Mouse (Mus musculus): ENCODE results near the gene Cpsf3. TPM values are rescaled to one million over a fixed set of nuclear protein-coding genes. Genes with fewer than 3 reads are reported as not detected.

Cpsf3 gene
- total and polyA plus RNA-seq, 3 experiments = 39.8 to 58.2 TPM; not detected in 1

- Histone ChIP-seq H3K27ac (ENCODE audit: control insufficient read depth, low read depth, low read length) (no peak overlapping the region), H3K9ac (ENCODE audit: control insufficient read depth, low read depth, low read length, poor library complexity, severe bottlenecking) (no peak overlapping the region), H3K4me1 (ENCODE audit: control insufficient read depth in 1 of 2, insufficient read depth in 2 of 2, low read length in 2 of 2) (no peaks in the 10 kb centered on the region), H3K36me3 (ENCODE audit: control insufficient read depth in 1 of 2, insufficient read depth in 2 of 2, low read length in 2 of 2) (no peaks in the 10 kb centered on the region), H3K4me3 (ENCODE audit: control insufficient read depth in 1 of 2, insufficient read depth in 1 of 2, low read depth in 2 of 2, low read length in 2 of 2) (no peak overlapping the region), H3K79me2 (ENCODE audit: control insufficient read depth, insufficient read depth, low read length, poor library complexity) (no peaks in the 10 kb centered on the region), H3K9me3 (replicated peaks; ENCODE audit: insufficient read depth, low read length) (no peaks in the 10 kb centered on the region), H3K27me3 (ENCODE audit: control insufficient read depth in 1 of 2, insufficient read depth in 2 of 2, low read length in 2 of 2) (no peaks in the 10 kb centered on the region)
- TF ChIP-seq NRF1 (IDR thresholded peaks at IDR 0.05; ENCODE audit: insufficient read depth, low read depth, low read length, poor library complexity, severe bottlenecking) (no peak), RAD21 (IDR thresholded peaks at IDR 0.05; ENCODE audit: low read depth, low read length) (peak; percentile 66), ZC3H11A (IDR thresholded peaks at IDR 0.05; ENCODE audit: low read depth, low read length) (peak; percentile 45), SMC3 (IDR thresholded peaks at IDR 0.05; ENCODE audit: low read depth, low read length) (peak; percentile 79), ZNF384 (IDR thresholded peaks at IDR 0.05; ENCODE audit: low read depth, low read length) (no peak), MAFK (IDR thresholded peaks at IDR 0.05; ENCODE audit: borderline replicate concordance, low read depth, low read length) (no peak), CTCF (IDR thresholded peaks at IDR 0.05 in 2 of 3, conservative IDR thresholded peaks at IDR 0.05 in 1 of 3; ENCODE audit: control insufficient read depth in 1 of 3, insufficient read depth in 1 of 3, low read depth in 2 of 3, low read length in 3 of 3, poor library complexity in 1 of 3, severe bottlenecking in 1 of 3) (peak; percentile 48 to 69 (median 65))
- peak; percentile 43 for DNase-seq (ENCODE audit: low read depth, low spot score)
These were observed 19.0 kb upstream of the Cpsf3 start for GRCm38 (mm10) chr12:21265946-21266783.

- Histone ChIP-seq H3K9me3 (replicated peaks; ENCODE audit: insufficient read depth, low read length) (no peaks in the 10 kb centered on the region), H3K27me3 (ENCODE audit: control insufficient read depth in 1 of 2, insufficient read depth in 2 of 2, low read length in 2 of 2) (no peaks in the 10 kb centered on the region), H3K79me2 (ENCODE audit: control insufficient read depth, insufficient read depth, low read length, poor library complexity) (no peaks in the 10 kb centered on the region), H3K4me3 (ENCODE audit: control insufficient read depth in 1 of 2, insufficient read depth in 1 of 2, low read depth in 2 of 2, low read length in 2 of 2) (no peak overlapping the region), H3K9ac (ENCODE audit: control insufficient read depth, low read depth, low read length, poor library complexity, severe bottlenecking) (no peak overlapping the region), H3K27ac (ENCODE audit: control insufficient read depth, low read depth, low read length) (no peak overlapping the region), H3K4me1 (ENCODE audit: control insufficient read depth in 1 of 2, insufficient read depth in 2 of 2, low read length in 2 of 2) (no peaks in the 10 kb centered on the region), H3K36me3 (ENCODE audit: control insufficient read depth in 1 of 2, insufficient read depth in 2 of 2, low read length in 2 of 2) (no peaks in the 10 kb centered on the region)
- no peak for DNase-seq (ENCODE audit: low read depth, low spot score)
- TF ChIP-seq ZC3H11A (IDR thresholded peaks at IDR 0.05; ENCODE audit: low read depth, low read length) = no peak
- no peak for TF ChIP-seq SIN3A (IDR thresholded peaks at IDR 0.05; ENCODE audit: low read length)
These were observed 18.4 kb upstream of the Cpsf3 start for GRCm38 (mm10) chr12:21266784-21267098.

- Histone ChIP-seq H3K9me3 (replicated peaks; ENCODE audit: insufficient read depth, low read length) (no peaks in the 10 kb centered on the region), H3K4me3 (ENCODE audit: control insufficient read depth in 1 of 2, insufficient read depth in 1 of 2, low read depth in 2 of 2, low read length in 2 of 2) (no peak overlapping the region), H3K27me3 (ENCODE audit: control insufficient read depth in 1 of 2, insufficient read depth in 2 of 2, low read length in 2 of 2) (no peaks in the 10 kb centered on the region), H3K9ac (ENCODE audit: control insufficient read depth, low read depth, low read length, poor library complexity, severe bottlenecking) (no peak overlapping the region), H3K27ac (ENCODE audit: control insufficient read depth, low read depth, low read length) (no peak overlapping the region), H3K36me3 (ENCODE audit: control insufficient read depth in 1 of 2, insufficient read depth in 2 of 2, low read length in 2 of 2) (no peaks in the 10 kb centered on the region), H3K79me2 (ENCODE audit: control insufficient read depth, insufficient read depth, low read length, poor library complexity) (no peaks in the 10 kb centered on the region), H3K4me1 (ENCODE audit: control insufficient read depth in 1 of 2, insufficient read depth in 2 of 2, low read length in 2 of 2) (no peaks in the 10 kb centered on the region)
- TF ChIP-seq MYC (IDR thresholded peaks at IDR 0.05; ENCODE audit: low read depth, low read length) = no peak
- DNase-seq (ENCODE audit: low read depth, low spot score) = no peak
These were observed 17.0 kb upstream of the Cpsf3 start for GRCm38 (mm10) chr12:21268083-21268616.

Measured in MEL (cell line).